Mouse (Mus musculus): Measurements from ENCODE around the gene Sec14l4. TPM values are rescaled to one million over a fixed set of nuclear protein-coding genes. Genes with fewer than 3 reads are reported as not detected.
"Not testable (repeated sequence)": the region's sequence is repeated elsewhere in the genome, so short reads cannot be mapped to it uniquely, and the experiment has no call there.

The Sec14l4 gene
- polyA plus RNA-seq, 1 experiment from 2014 or later = 1.4 TPM

- H3K4me3 ChIP-seq (replicated peaks) = peak overlapping the region; percentile 26
- ATAC-seq (ENCODE audit: insufficient read depth, low FRiP score, low read depth) = no peak
- 12% methylated on average over 66 of the region's 66 CpGs for WGBS
Observed at GRCm38 (mm10) chr11:3997978-3998720, 33.1 kb upstream of the Sec14l4 start.

GRCm38 (mm10) chr11:3999547-3999946, 31.7 kb upstream of the Sec14l4 start:
- Histone ChIP-seq H3K27me3 (replicated peaks) (peaks cover 25% of the 10 kb centered on the region), H3K9me3 (no peaks in the 10 kb centered on the region), H3K4me3 (replicated peaks) (no peak overlapping the region), H3K4me1 (peaks cover 7% of the 10 kb centered on the region; the same call in 1 of the 2 replicates), H3K4me2 (no peak overlapping the region), H3K9ac (no peak overlapping the region), H3K27ac (no peak overlapping the region), H3K36me3 (no peaks in the 10 kb centered on the region)
- 66% methylated on average over 5 of the region's 5 CpGs for WGBS
- no peak for ATAC-seq (ENCODE audit: insufficient read depth, low FRiP score, low read depth)

More at GRCm38 (mm10) chr11:3997978-3998720, 33.1 kb upstream of the Sec14l4 start:
- Histone ChIP-seq H3K4me1 (peaks cover 7% of the 10 kb centered on the region; the same call in 1 of the 2 replicates), H3K9ac (no peak overlapping the region), H3K27me3 (replicated peaks) (peaks cover 25% of the 10 kb centered on the region), H3K27ac (no peak overlapping the region), H3K9me3 (no peaks in the 10 kb centered on the region), H3K4me2 (peak overlapping the region; percentile 52), H3K36me3 (no peaks in the 10 kb centered on the region)

DNA sequence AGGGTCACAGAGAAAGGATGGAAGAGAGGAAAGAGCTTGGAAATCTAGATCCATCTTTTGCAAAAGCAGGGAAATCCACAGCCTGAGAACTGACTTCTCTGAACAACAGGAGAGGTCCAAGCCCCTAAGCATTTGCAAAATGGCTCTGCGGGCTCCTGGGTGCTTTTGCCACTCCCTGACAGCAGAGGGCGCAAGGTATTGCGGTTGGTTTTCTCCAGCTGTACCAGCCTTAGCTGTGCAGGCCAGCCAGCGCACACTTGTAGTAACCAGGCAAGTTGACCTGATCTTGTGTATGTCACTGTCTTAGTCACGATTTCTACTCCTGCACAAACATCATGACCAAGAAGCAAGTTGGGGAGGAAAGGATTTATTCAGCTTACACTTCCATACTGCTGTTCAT, 29.7 kb upstream of the Sec14l4 start:
- peaks cover 7% of the 10 kb centered on the region; the same call in 1 of the 2 replicates for H3K4me1 ChIP-seq
- 7% methylated on average over 5 of the region's 5 CpGs for WGBS
- H3K36me3 ChIP-seq = no peaks in the 10 kb centered on the region
- no peak overlapping the region for H3K27ac ChIP-seq
- no peaks in the 10 kb centered on the region for H3K9me3 ChIP-seq
- H3K9ac ChIP-seq = no peak overlapping the region
- peaks cover 25% of the 10 kb centered on the region for H3K27me3 ChIP-seq (replicated peaks)
- H3K4me3 ChIP-seq (replicated peaks) = no peak overlapping the region
- no peak overlapping the region for H3K4me2 ChIP-seq
- no peak for ATAC-seq (ENCODE audit: insufficient read depth, low FRiP score, low read depth)

DNA sequence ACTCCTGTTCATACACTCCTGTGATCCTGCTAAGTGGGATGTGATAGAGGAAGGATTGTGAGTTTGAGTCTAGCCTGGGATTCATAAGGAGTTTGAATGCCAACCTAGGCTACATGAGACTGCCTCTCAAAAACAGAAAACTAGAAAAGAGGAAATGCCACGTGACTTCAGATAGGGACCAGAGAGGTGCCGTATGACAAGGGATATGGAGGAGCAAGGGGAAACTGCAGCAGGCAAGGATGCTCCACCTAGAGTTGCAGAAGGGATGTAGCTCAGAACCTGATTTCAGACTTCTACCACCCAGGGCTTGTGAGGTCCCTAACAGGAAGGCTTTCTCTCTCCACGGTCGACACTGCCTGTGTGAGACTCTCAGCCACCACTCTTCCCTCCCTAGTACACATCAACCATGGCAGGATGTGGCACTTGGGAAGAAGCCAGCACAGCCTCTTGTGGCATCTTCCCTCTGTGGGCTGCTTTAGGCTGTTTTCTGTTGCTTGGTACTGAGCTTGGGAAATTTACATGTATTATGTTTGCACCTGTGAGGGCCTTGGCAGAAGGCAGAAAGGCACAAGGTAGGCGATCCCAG, 25.9 kb upstream of the Sec14l4 start:
- WGBS = 51% methylated on average over 5 of the region's 5 CpGs
- no peaks in the 10 kb centered on the region for H3K9me3 ChIP-seq
- H3K36me3 ChIP-seq = no peaks in the 10 kb centered on the region
- H3K4me3 ChIP-seq (replicated peaks) = no peak overlapping the region
- H3K27me3 ChIP-seq (replicated peaks) = no peaks in the 10 kb centered on the region
- H3K9ac ChIP-seq = no peak overlapping the region
- H3K4me2 ChIP-seq = no peak overlapping the region
- H3K27ac ChIP-seq = no peak overlapping the region
- no peak for ATAC-seq (ENCODE audit: insufficient read depth, low FRiP score, low read depth)
- no peaks in the 10 kb centered on the region for H3K4me1 ChIP-seq

DNA sequence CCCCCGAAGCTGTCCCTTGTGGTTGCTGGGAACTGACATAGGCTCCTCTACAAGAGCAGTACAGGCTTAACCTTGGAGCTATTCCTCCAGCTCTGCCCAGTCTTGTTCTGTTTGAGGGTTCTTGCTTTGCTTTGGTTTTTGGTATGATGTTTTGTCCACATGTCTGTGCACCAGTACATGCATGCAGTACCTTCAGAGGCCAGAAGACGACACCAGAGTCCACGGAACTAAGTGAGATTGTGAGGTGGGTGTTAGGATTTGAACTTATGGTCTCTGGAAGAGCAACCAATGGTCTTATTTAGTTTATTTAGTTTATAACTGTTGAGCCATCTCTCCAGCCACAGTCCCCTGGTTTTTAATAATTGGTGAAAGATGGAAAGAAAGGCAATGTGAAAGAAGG, 24.8 kb upstream of the Sec14l4 start:
- H3K27me3 ChIP-seq (replicated peaks) = no peaks in the 10 kb centered on the region
- H3K9me3 ChIP-seq = no peaks in the 10 kb centered on the region
- no peak overlapping the region for H3K27ac ChIP-seq
- no peak for ATAC-seq (ENCODE audit: insufficient read depth, low FRiP score, low read depth)
- WGBS = 80% methylated on average over 3 of the region's 3 CpGs
- H3K4me2 ChIP-seq = no peak overlapping the region
- H3K4me1 ChIP-seq = no peaks in the 10 kb centered on the region
- H3K9ac ChIP-seq = no peak overlapping the region
- no peak overlapping the region for H3K4me3 ChIP-seq (replicated peaks)
- H3K36me3 ChIP-seq = no peaks in the 10 kb centered on the region

- Histone ChIP-seq H3K4me3 (replicated peaks) (no peak overlapping the region), H3K4me2 (no peak overlapping the region), H3K27ac (no peak overlapping the region), H3K9me3 (no peaks in the 10 kb centered on the region), H3K4me1 (no peaks in the 10 kb centered on the region), H3K36me3 (no peaks in the 10 kb centered on the region), H3K27me3 (replicated peaks) (no peaks in the 10 kb centered on the region), H3K9ac (no peak overlapping the region)
- ATAC-seq (ENCODE audit: insufficient read depth, low FRiP score, low read depth) = no peak
- WGBS = 78% methylated on average over 1 of the region's 1 CpGs
Observed at GRCm38 (mm10) chr11:4012616-4013015, 18.6 kb upstream of the Sec14l4 start.

DNA sequence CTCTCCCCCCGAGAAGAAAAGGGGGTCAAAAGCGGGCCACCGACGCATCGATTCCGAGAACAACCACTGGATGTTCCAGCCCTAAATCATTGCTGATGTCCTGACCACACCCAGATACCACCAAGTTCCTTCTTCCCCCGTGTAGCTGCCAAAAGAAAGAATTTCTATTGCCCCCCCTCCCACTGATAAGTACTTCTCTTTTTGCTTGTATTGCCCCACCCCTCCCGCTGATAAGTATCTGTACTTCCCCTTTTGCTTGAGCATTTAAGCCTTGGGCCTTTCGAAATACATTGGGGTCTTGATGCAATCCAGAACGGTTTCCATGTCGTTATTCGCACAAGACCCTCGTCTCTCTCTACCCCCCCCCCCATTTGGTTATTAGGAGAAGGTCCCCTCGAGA, 15.5 kb upstream of the Sec14l4 start:
- ATAC-seq (ENCODE audit: insufficient read depth, low FRiP score, low read depth); H3K4me1 ChIP-seq; H3K9ac ChIP-seq; H3K27me3 ChIP-seq (replicated peaks); H3K27ac ChIP-seq; H3K36me3 ChIP-seq; H3K4me3 ChIP-seq (replicated peaks); H3K9me3 ChIP-seq; H3K4me2 ChIP-seq: not testable (repeated sequence)
- 87% methylated on average over 14 of the region's 14 CpGs for WGBS

GRCm38 (mm10) chr11:4022111-4022510, 9.2 kb upstream of the Sec14l4 start:
- not testable (repeated sequence) for H3K9ac ChIP-seq; H3K4me2 ChIP-seq; H3K4me3 ChIP-seq (replicated peaks); H3K4me1 ChIP-seq; H3K27me3 ChIP-seq (replicated peaks); H3K27ac ChIP-seq; ATAC-seq (ENCODE audit: insufficient read depth, low FRiP score, low read depth); H3K9me3 ChIP-seq; H3K36me3 ChIP-seq
- 87% methylated on average over 13 of the region's 13 CpGs for WGBS

DNA sequence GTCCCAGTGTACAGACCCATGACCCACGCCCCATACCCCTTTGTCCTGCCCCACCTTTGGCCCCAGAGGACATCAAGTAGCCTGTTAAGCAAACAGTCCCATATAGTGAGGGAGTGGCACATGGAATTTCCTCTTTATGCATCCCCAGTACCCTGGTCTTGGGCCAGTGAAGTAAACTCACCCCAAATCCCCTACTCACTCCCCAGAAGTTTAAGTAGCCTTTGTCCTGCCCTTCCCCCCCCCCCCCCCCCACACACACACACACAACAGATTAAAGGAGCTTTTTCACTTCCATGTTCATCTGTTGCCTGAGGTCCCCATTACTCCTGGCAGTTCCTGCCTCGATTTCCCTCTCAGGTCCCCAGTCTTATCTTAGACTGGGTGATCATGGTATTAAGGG, 7.9 kb upstream of the Sec14l4 start:
- Histone ChIP-seq H3K9ac (no peak overlapping the region), H3K9me3 (no peaks in the 10 kb centered on the region), H3K4me3 (replicated peaks) (no peak overlapping the region), H3K27me3 (replicated peaks) (no peaks in the 10 kb centered on the region), H3K4me2 (no peak overlapping the region), H3K27ac (no peak overlapping the region), H3K4me1 (no peaks in the 10 kb centered on the region), H3K36me3 (no peaks in the 10 kb centered on the region)
- ATAC-seq (ENCODE audit: insufficient read depth, low FRiP score, low read depth) = no peak
- 69% methylated on average over 2 of the region's 2 CpGs for WGBS

DNA sequence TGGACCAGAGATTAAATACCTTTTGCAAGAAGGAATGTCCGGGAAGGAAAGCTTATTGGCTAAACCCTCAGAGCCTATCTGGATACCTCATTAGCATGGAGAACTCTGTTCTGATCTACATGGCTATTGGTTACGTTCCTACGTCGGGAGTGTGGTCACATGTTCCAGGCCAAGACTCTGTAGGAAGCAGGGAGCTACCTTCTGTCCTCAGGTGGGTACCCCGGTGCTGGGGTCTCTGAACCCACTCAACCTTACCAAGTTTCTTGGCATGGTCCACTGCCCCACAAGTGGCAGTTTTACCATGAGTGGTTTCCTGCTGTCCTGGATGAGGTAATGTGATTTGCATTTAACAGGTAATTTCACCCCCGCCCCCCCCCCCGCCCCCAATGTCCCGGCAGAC, 4.2 kb upstream of the Sec14l4 start:
- H3K36me3 ChIP-seq = no peaks in the 10 kb centered on the region
- H3K4me2 ChIP-seq = no peak overlapping the region
- H3K4me1 ChIP-seq = 0 out of 2 replicates have a peak, but pooled peaks cover 5% of the 10 kb centered on the region
- no peak overlapping the region for H3K9ac ChIP-seq
- H3K27ac ChIP-seq = no peak overlapping the region
- WGBS = 68% methylated on average over 8 of the region's 8 CpGs
- H3K27me3 ChIP-seq (replicated peaks) = no peaks in the 10 kb centered on the region
- H3K9me3 ChIP-seq = no peaks in the 10 kb centered on the region
- no peak for ATAC-seq (ENCODE audit: insufficient read depth, low FRiP score, low read depth)
- no peak overlapping the region for H3K4me3 ChIP-seq (replicated peaks)

DNA sequence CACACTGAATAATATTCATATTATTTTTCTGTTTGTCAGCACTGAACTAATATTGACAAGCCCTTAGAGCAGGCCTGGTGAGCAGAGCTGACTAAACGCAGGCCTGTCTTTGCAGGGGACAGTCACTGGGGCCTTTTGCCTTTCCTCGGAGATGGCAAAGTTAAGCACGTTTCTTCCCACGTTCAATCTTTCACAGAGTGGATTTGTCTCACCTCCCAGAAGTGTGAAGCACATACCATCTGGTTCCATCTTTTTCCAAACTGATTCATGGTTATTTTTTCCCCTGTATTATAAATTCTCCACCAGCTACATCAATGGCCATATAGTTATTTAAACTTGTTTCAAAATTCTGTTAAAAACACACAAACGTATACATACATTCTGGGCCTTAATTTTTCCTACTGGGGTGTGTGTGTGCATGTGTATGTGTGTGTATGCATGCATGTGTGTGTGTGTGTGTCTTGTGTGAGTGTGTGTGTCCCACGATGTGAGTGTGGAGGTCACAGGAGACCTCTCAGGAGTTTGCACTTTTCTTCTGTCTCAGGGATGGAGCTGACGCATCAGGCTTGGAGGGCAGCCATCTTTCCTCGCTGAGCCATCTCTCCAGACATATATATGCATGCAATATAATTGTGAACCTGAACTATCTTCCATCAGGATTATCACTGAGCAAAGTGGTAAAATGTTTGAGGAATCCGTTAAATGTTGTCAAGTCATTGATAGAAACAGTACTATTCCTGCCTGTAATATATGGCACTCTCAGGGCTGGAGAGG, 3.5 kb upstream of the Sec14l4 start:
- Histone ChIP-seq H3K27ac (no peak overlapping the region), H3K9me3 (no peaks in the 10 kb centered on the region), H3K4me2 (no peak overlapping the region), H3K4me1 (0 out of 2 replicates have a peak, but pooled peaks cover 5% of the 10 kb centered on the region), H3K4me3 (replicated peaks) (no peak overlapping the region), H3K9ac (no peak overlapping the region), H3K36me3 (no peaks in the 10 kb centered on the region), H3K27me3 (replicated peaks) (no peaks in the 10 kb centered on the region)
- 66% methylated on average over 9 of the region's 9 CpGs for WGBS
- no peak for ATAC-seq (ENCODE audit: insufficient read depth, low FRiP score, low read depth)

GRCm38 (mm10) chr11:4029343-4029742, 1.9 kb upstream of the Sec14l4 start:
- H3K27ac ChIP-seq = no peak overlapping the region

More at GRCm38 (mm10) chr11:4029343-4029742, 1.9 kb upstream of the Sec14l4 start:
- no peak for ATAC-seq (ENCODE audit: insufficient read depth, low FRiP score, low read depth)
- no peak overlapping the region for H3K9ac ChIP-seq
- H3K4me3 ChIP-seq (replicated peaks) = no peak overlapping the region
- no peak overlapping the region for H3K4me2 ChIP-seq
- 0 out of 2 replicates have a peak, but pooled peaks cover 5% of the 10 kb centered on the region for H3K4me1 ChIP-seq
- H3K36me3 ChIP-seq = no peaks in the 10 kb centered on the region
- H3K9me3 ChIP-seq = no peaks in the 10 kb centered on the region
- WGBS = 70% methylated on average over 4 of the region's 4 CpGs
- H3K27me3 ChIP-seq (replicated peaks) = no peaks in the 10 kb centered on the region
